8 mouse cellular contexts compared by ENCODE assay signal in the genomic region with DNA sequence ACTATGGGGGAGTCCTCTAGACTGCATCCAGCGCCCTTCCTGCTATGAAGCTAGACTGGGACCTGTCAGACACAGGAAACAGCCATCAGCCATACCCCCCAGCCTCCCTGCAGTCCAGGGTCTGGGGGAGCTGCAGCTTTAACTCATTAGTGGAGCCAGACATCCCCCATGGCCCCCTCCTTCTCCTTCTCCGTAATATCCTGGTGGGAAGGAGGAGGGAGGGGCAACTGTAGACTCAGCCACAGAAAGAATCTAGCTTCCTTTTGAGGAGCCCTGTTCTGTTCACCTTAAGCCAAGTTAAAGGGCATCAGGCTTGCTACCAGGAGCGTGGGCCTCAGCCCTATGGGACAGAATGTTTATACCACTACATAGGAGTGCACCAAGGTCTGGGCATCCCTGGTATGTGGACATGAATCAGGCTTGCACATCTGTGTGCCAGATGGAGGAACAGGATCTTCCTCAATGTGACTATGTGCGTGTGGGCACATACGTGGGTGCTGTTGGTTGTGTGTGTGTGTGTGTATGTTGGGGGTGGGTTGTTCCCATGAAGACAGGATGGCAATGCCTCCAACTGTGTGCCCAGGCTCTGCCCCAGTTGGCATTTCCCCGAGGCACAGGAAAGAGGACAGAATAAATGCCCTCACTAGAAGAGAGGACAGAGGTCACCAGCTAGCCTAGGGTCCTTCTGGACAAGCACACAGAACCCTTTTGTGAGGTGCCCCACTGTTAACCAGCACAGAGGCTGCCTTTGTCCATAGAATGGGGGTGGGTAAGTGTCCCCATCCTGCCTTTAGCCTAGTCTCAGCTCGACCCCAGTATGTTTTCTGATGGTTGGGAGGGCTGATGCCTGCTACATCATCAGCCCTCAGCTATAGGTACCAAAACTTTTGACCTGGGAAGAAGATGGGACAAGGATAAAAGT. TPM values are rescaled to one million over a fixed set of nuclear protein-coding genes. Genes with fewer than 3 reads are reported as not detected.
A peak's percentile ranks its signal among the peaks of the same experiment; 100 is the strongest.
DNase-seq lines count a peak whose midpoint lies in the region; ATAC-seq and TF ChIP-seq lines count a peak whose summit lies in the region.

No protein-coding gene starts in this region.

- peaks cover 43% of the 10 kb centered on the region for H3K4me1 ChIP-seq in bone marrow macrophage, adult 2 months (ENCODE audit: control insufficient read depth, insufficient read depth, low read length)
- H3K4me1 ChIP-seq in heart, embryonic 11.5 days (ENCODE audit: control insufficient read depth, insufficient read depth, low read length), result peaks cover 69% of the 10 kb centered on the region

- H3K4me3 ChIP-seq in gastrocnemius, adult 2 months, result peak overlapping the region; percentile 73
- H3K4me3 ChIP-seq in bone marrow macrophage, adult 2 months (ENCODE audit: insufficient read depth, low read length), result peak overlapping the region; percentile 5
- H3K4me3 ChIP-seq in heart, embryonic 11.5 days (ENCODE audit: low read depth, low read length), result peak overlapping the region; percentile 59
- peak overlapping the region; percentile 19; the same call in 1 of the 2 replicates for H3K4me3 ChIP-seq in layer of hippocampus, adult 2 months

- no peak; the same call in 1 of the 2 replicates for ATAC-seq in heart, embryonic 11.5 days (replicated peaks; ENCODE audit: insufficient number of reproducible peaks, low FRiP score, low TSS enrichment)

- no peaks in the 10 kb centered on the region for H3K9me3 ChIP-seq in heart, embryonic 11.5 days (replicated peaks; ENCODE audit: control insufficient read depth, low read length)

- WGBS in heart, embryonic 11.5 days (ENCODE audit: insufficient replicate concordance), result 38% methylated on average over 7 of the region's 7 CpGs

- peak overlapping the region; percentile 86 for H3K9ac ChIP-seq in heart, embryonic 11.5 days (ENCODE audit: low read depth, low read length)

- no peak for DNase-seq in gastrocnemius, adult 2 months
- DNase-seq in gastrocnemius, postnatal 14 days, result no peak
- DNase-seq in layer of hippocampus, adult 2 months (ENCODE audit: low spot score in 2 of 2), result peak; percentile 59 to 69
- DNase-seq in mesoderm, embryonic 11.5 days (ENCODE audit: low read depth, low spot score), result peak; percentile 85
- no peak for DNase-seq in urinary bladder, adult 18-20 months (ENCODE audit: low spot score in 2 of 2)
- DNase-seq in cerebellum, postnatal 14 days, result no peak

- peak overlapping the region; percentile 67 for H3K4me2 ChIP-seq in heart, embryonic 11.5 days

- peak overlapping the region; percentile 89 for H3K27ac ChIP-seq in gastrocnemius, adult 2 months
- peak overlapping the region; percentile 89 for H3K27ac ChIP-seq in bone marrow macrophage, adult 2 months (ENCODE audit: insufficient read depth, low read depth, low read length)
- peak overlapping the region; percentile 100 for H3K27ac ChIP-seq in heart, embryonic 11.5 days (ENCODE audit: low read depth, low read length)
- H3K27ac ChIP-seq in layer of hippocampus, adult 2 months, result peak overlapping the region; percentile 96

- no peak for TF ChIP-seq POLR2A in bone marrow macrophage, adult 2 months (IDR thresholded peaks at IDR 0.05; ENCODE audit: borderline replicate concordance, low read depth, low read length)

- H3K36me3 ChIP-seq in heart, embryonic 11.5 days (ENCODE audit: control insufficient read depth, insufficient read depth, low read length), result peaks cover 7% of the 10 kb centered on the region; the same call in 1 of the 2 replicates

- intact Hi-C loops in gastrocnemius, adult 2 months (cut with DNase I), result no loop called here
- intact Hi-C loops in gastrocnemius, postnatal 14 days (cut with DNase I; ENCODE audit: low total_unique reads), result no loop called here

- H3K27me3 ChIP-seq in heart, embryonic 11.5 days (ENCODE audit: control insufficient read depth, insufficient read depth, low read length), result no peaks in the 10 kb centered on the region

- no peak for TF ChIP-seq CTCF in gastrocnemius, adult 2 months (IDR thresholded peaks at IDR 0.05)
- TF ChIP-seq CTCF in bone marrow macrophage, adult 2 months (IDR thresholded peaks at IDR 0.05; ENCODE audit: low read depth, low read length), result no peak
- no peak for TF ChIP-seq CTCF in layer of hippocampus, adult 2 months (conservative IDR thresholded peaks at IDR 0.05)

RNA-seq across cellular contexts. Expression of a gene that starts 0.9 kb away (rescaled TPM):
- total RNA-seq in gastrocnemius, adult 2 months (2021), result not detected
- under 1 TPM in 1 of 2 experiments, not detected in 1; 0.33 TPM for total RNA-seq in gastrocnemius, postnatal 14 days (2021)
- 1.3 TPM in 2 replicates for polyA plus RNA-seq in bone marrow macrophage, adult 2 months (2012; ENCODE audit: insufficient read depth, insufficient read length, missing spikeins)
- 3.2 and 4.0 TPM in 2 replicates for polyA plus RNA-seq in heart, embryonic 11.5 days (2014; fragmentation: Nextera tagmentation; extraction: Ambion mirVana)
- total RNA-seq in layer of hippocampus, adult 2 months (2021), result 1 to 10 TPM; 1.1 to 1.7 TPM

RNA-seq across cellular contexts. Expression of a gene that starts 3.7 kb away (rescaled TPM):
- total RNA-seq in gastrocnemius, adult 2 months (2021), result 1 to 10 TPM; 1.1 to 3.2 TPM
- 1 to 10 TPM; 6.0 to 7.6 TPM for total RNA-seq in gastrocnemius, postnatal 14 days (2021)
- polyA plus RNA-seq in bone marrow macrophage, adult 2 months (2012; ENCODE audit: insufficient read depth, insufficient read length, missing spikeins), result 13.7 and 18.2 TPM in 2 replicates
- 66.6 and 66.8 TPM in 2 replicates for polyA plus RNA-seq in heart, embryonic 11.5 days (2014; fragmentation: Nextera tagmentation; extraction: Ambion mirVana)
- total RNA-seq in layer of hippocampus, adult 2 months (2021), result 10 to 100 TPM in 1 of 2 experiments, 1 to 10 TPM in 1; 9.7 to 10.8 TPM

RNA-seq across cellular contexts. Expression of a gene that starts 6.6 kb away (rescaled TPM):
- total RNA-seq in gastrocnemius, adult 2 months (2021), result 1 to 10 TPM; 2.3 to 3.1 TPM
- total RNA-seq in gastrocnemius, postnatal 14 days (2021), result 1 to 10 TPM; 2.6 to 4.0 TPM
- polyA plus RNA-seq in bone marrow macrophage, adult 2 months (2012; ENCODE audit: insufficient read depth, insufficient read length, missing spikeins), result 157 and 173 TPM in 2 replicates
- polyA plus RNA-seq in heart, embryonic 11.5 days (2014; fragmentation: Nextera tagmentation; extraction: Ambion mirVana), result 43.9 and 47.8 TPM in 2 replicates
- total RNA-seq in layer of hippocampus, adult 2 months (2021), result 1 to 10 TPM; 5.4 to 5.7 TPM

RNA-seq across cellular contexts. Expression of a gene that starts 10.4 kb away (rescaled TPM):
- under 1 TPM in 1 of 2 experiments, not detected in 1; 0.42 TPM for total RNA-seq in gastrocnemius, adult 2 months (2021)
- 1 to 10 TPM in 1 of 2 experiments, under 1 TPM in 1; 0.68 to 1.1 TPM for total RNA-seq in gastrocnemius, postnatal 14 days (2021)
- polyA plus RNA-seq in bone marrow macrophage, adult 2 months (2012; ENCODE audit: insufficient read depth, insufficient read length, missing spikeins), result 5.2 TPM in 1 of 2 replicates, not detected in the other
- 7.0 and 10.2 TPM in 2 replicates for polyA plus RNA-seq in heart, embryonic 11.5 days (2014; fragmentation: Nextera tagmentation; extraction: Ambion mirVana)
- total RNA-seq in layer of hippocampus, adult 2 months (2021), result 1 to 10 TPM; 5.8 to 6.4 TPM

RNA-seq across cellular contexts. Expression of a gene that starts 14.2 kb away (rescaled TPM):
- not detected for total RNA-seq in gastrocnemius, adult 2 months (2021)
- not detected for total RNA-seq in gastrocnemius, postnatal 14 days (2021)
- 6.2 TPM in 1 of 2 replicates, not detected in the other for polyA plus RNA-seq in bone marrow macrophage, adult 2 months (2012; ENCODE audit: insufficient read depth, insufficient read length, missing spikeins)
- polyA plus RNA-seq in heart, embryonic 11.5 days (2014; fragmentation: Nextera tagmentation; extraction: Ambion mirVana), result 0.52 and 0.90 TPM in 2 replicates
- 1 to 10 TPM; 2.4 to 3.8 TPM for total RNA-seq in layer of hippocampus, adult 2 months (2021)

Comparison
In these comparisons a context has a peak if more than half of its experiments do, and no peak if none do; other contexts are left out.
1. DNase-seq: peak in layer of hippocampus, adult 2 months (2 of 2) and mesoderm, embryonic 11.5 days (single experiment); none in gastrocnemius, adult 2 months (single experiment), gastrocnemius, postnatal 14 days (single experiment), urinary bladder, adult 18-20 months (0 of 2) and cerebellum, postnatal 14 days (0 of 2).
2. H3K4me3 ChIP-seq: peak in every context shown above with its lines; median percentile 73 in gastrocnemius, adult 2 months; 59 in heart, embryonic 11.5 days; 19 in layer of hippocampus, adult 2 months; 5 in bone marrow macrophage, adult 2 months.
3. Peak in every context shown above with its lines, with median percentiles within 50 percentile points of each other: H3K27ac ChIP-seq.